Mouse (Mus musculus): ENCODE data around the gene Olfr781.

DNA sequence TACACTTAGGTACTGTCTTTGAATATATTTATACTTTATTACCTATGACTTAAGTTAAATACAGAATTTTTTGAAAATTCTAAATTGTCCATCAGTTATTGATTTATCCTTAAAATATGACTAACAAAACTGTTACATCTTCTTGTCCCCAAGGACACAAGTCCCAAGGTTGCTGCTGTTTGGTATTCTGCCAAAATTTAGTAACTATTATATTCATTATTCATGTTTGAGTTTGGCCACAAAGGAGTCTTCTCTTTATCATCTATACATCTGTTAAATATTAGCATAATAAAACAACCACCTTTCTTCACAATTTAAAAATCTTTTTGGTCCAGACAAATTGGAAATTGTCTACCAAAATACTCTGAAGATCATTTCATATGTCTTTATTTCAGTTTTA lies at the start of gene Olfr781:
- TF ChIP-seq CTCF (IDR thresholded peaks at IDR 0.05; ENCODE audit: extremely low read depth, insufficient read depth, low read length) (no peak), POLR2A (IDR thresholded peaks at IDR 0.05; ENCODE audit: extremely low read depth, insufficient read depth, low read length) (no peak)

Measured in cortical plate, adult 2 months (tissue).